Mouse (Mus musculus) brown adipose tissue, adult 24 weeks (tissue): ENCODE measurements around the gene Pigf. TPM values are rescaled to one million over a fixed set of nuclear protein-coding genes. Genes with fewer than 3 reads are reported as not detected.
A peak's percentile ranks its signal among the peaks of the same experiment; 100 is the strongest.

ENCODE experiments used
- H3K27ac ChIP-seq: fragments of 200-500 bp; replicated peaks from 2 replicates; pipeline ENCODE4 v1.5.1; 2012; ENCODE audit warnings: low read depth, mild to moderate bottlenecking, low read length
- H3K4me1 ChIP-seq: fragments of 200-500 bp; 2 replicates; pipeline ENCODE4 v1.6.1; 2012; ENCODE audit warnings: low read length, mixed read lengths; ENCODE audit not compliant: control insufficient read depth, insufficient read depth, insufficient read length
- H3K4me3 ChIP-seq: fragments of 200-500 bp; 2 replicates; pipeline ENCODE4 v1.5.1; 2012; ENCODE audit warnings: low read depth, mild to moderate bottlenecking, low read length, moderate library complexity; ENCODE audit not compliant: insufficient read depth
- polyA plus RNA-seq: library from polyadenylated mRNA; stranded (reverse); fragments of >200 nt; gene quantifications from 2 replicates; pipeline ENCODE4 v1.2.4, GENCODE M21; 2012; ENCODE audit not compliant: missing spikeins, insufficient read depth, insufficient read length

Gene Pigf
- polyA plus RNA-seq, 1 experiment: 9.2 TPM

- Histone ChIP-seq H3K4me3 (no peak overlapping the region), H3K4me1 (peaks cover 12% of the 10 kb centered on the region), H3K27ac (no peak overlapping the region)
These were observed 59.2 kb downstream of the Pigf start for GRCm38 (mm10) chr17:86966040-86966439.

GRCm38 (mm10) chr17:86965121-86965520 is 60.1 kb downstream of the Pigf start:
- Histone ChIP-seq H3K4me3 (peak overlapping the region; percentile 44), H3K4me1 (peaks cover 8% of the 10 kb centered on the region), H3K27ac (peak overlapping the region; percentile 66)

GRCm38 (mm10) chr17:86964502-86964901 is 60.7 kb downstream of the Pigf start:
- H3K4me3 ChIP-seq: peak overlapping the region; percentile 86
- peaks cover 8% of the 10 kb centered on the region for H3K4me1 ChIP-seq
- H3K27ac ChIP-seq: peak overlapping the region; percentile 90

GRCm38 (mm10) chr17:86964041-86964440 is 61.2 kb downstream of the Pigf start:
- H3K27ac ChIP-seq: peak overlapping the region; percentile 90
- peaks cover 8% of the 10 kb centered on the region for H3K4me1 ChIP-seq
- peak overlapping the region; percentile 86 for H3K4me3 ChIP-seq

- peak overlapping the region; percentile 99 for H3K27ac ChIP-seq
These were observed 61.7 kb downstream of the Pigf start for GRCm38 (mm10) chr17:86963586-86963902.

GRCm38 (mm10) chr17:86962894-86963585 is 62.2 kb downstream of the Pigf start, which contains the start of gene Rhoq:
Gene Rhoq (plus strand): TSS chr17:86963082.
- Histone ChIP-seq H3K4me1 (peaks cover 8% of the 10 kb centered on the region), H3K4me3 (peak within 1 kb of the TSS; percentile 86), H3K27ac (peak within 1 kb of the TSS; percentile 99)

More at GRCm38 (mm10) chr17:86963586-86963902, 61.7 kb downstream of the Pigf start:
- Histone ChIP-seq H3K4me1 (peaks cover 8% of the 10 kb centered on the region), H3K4me3 (peak overlapping the region; percentile 86)

- peaks cover 5% of the 10 kb centered on the region for H3K4me1 ChIP-seq
- H3K27ac ChIP-seq: peak overlapping the region; percentile 70
- peak overlapping the region; percentile 64 for H3K4me3 ChIP-seq
These were observed 62.8 kb downstream of the Pigf start for GRCm38 (mm10) chr17:86962297-86962893.

GRCm38 (mm10) chr17:86961301-86961841 is 63.8 kb downstream of the Pigf start:
- Histone ChIP-seq H3K4me3 (no peak overlapping the region), H3K4me1 (no peaks in the 10 kb centered on the region), H3K27ac (peak overlapping the region; percentile 70)

- Histone ChIP-seq H3K27ac (no peak overlapping the region), H3K4me3 (no peak overlapping the region)
These were observed 67.2 kb downstream of the Pigf start for GRCm38 (mm10) chr17:86957968-86958367.

GRCm38 (mm10) chr17:86957239-86957638 is 68.0 kb downstream of the Pigf start:
- Histone ChIP-seq H3K4me1 (no peaks in the 10 kb centered on the region), H3K27ac (no peak overlapping the region), H3K4me3 (no peak overlapping the region)

More at GRCm38 (mm10) chr17:86957968-86958367, 67.2 kb downstream of the Pigf start:
- no peaks in the 10 kb centered on the region for H3K4me1 ChIP-seq

- Histone ChIP-seq H3K4me3 (no peak overlapping the region), H3K4me1 (no peaks in the 10 kb centered on the region), H3K27ac (no peak overlapping the region)
These were observed 76.4 kb downstream of the Pigf start for GRCm38 (mm10) chr17:86948801-86949200.

- Histone ChIP-seq H3K4me1 (no peaks in the 10 kb centered on the region), H3K4me3 (no peak within 1 kb of the TSS), H3K27ac (no peak within 1 kb of the TSS)
These were observed 77.1 kb downstream of the Pigf start, which contains the start of gene Atp6v1e2 for GRCm38 (mm10) chr17:86947840-86948796. Gene Atp6v1e2 (minus strand): TSS chr17:86947897.
